Mouse (Mus musculus): ENCODE results near the gene Asic2.

DNA sequence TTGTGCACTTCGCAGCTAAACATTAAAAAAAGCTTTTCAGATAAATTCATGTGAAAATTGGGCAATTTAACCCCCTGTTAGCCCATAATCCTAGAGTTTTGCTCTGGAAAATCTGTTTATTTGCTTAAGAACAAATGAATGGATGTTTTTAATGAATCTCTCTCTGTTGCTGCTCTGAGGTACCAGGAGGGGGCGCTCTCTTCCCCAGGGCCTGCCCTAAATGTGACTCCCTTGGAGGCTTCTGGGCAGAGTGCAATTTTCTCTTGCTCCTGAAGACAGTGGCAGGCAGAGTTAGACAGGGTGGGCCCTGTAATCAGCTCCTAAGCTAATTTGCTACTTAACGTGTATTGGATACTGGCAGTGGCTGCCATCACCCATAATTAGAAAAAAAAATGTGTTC lies 3.8 kb upstream of the Asic2 start:
- TF ChIP-seq CTCF (IDR thresholded peaks at IDR 0.05; ENCODE audit: low read depth, low read length) (0 out of 2 replicates have a peak, but pooled peaks have one; percentile 9), POLR2A (IDR thresholded peaks at IDR 0.05; ENCODE audit: extremely low read depth, insufficient read depth, low read length) (no peak)

Measured in liver, adult 2 months (tissue).